Mouse (Mus musculus) stomach, embryonic 16.5 days (tissue): ENCODE measurements around the gene Bcat1. TPM values are rescaled to one million over a fixed set of nuclear protein-coding genes. Genes with fewer than 3 reads are reported as not detected.

ENCODE experiments used
- ATAC-seq: fragments of 200-750 bp; cut with Nextera tagmentation; 2 replicates; pipeline ENCODE4 v1.8.0; 2017; ENCODE audit warnings: moderate number of reproducible peaks, moderate TSS enrichment; ENCODE audit not compliant: insufficient read depth, low FRiP score
- H3K27ac ChIP-seq: fragments of 300-500 bp; sonication (generic); 2 replicates; pipeline ENCODE4 v1.5.1; 2014; ENCODE audit warnings: low read length
- H3K27me3 ChIP-seq: fragments of 300-500 bp; sonication (generic); 2 replicates; pipeline ENCODE4 v1.6.1; 2014; ENCODE audit warnings: low read length, control low read depth, mixed read lengths; ENCODE audit not compliant: control insufficient read depth, insufficient read depth
- H3K36me3 ChIP-seq: fragments of 300-500 bp; sonication (generic); 2 replicates; pipeline ENCODE4 v1.6.1; 2014; ENCODE audit warnings: low read length; ENCODE audit not compliant: control insufficient read depth, insufficient read depth
- H3K4me1 ChIP-seq: fragments of 300-500 bp; sonication (generic); 2 replicates; pipeline ENCODE4 v1.6.1; 2014; ENCODE audit warnings: low read length, control low read depth, mixed read lengths; ENCODE audit not compliant: control insufficient read depth, insufficient read depth
- H3K4me2 ChIP-seq: fragments of 300-500 bp; sonication (generic); 2 replicates; pipeline ENCODE4 v1.6.1; 2014; ENCODE audit warnings: low read depth, low read length, mixed read lengths
- H3K4me3 ChIP-seq: fragments of 300-500 bp; sonication (generic); replicated peaks from 2 replicates; pipeline ENCODE4 v1.5.1; 2014; ENCODE audit warnings: mild to moderate bottlenecking, low read length
- H3K9ac ChIP-seq: fragments of 300-500 bp; sonication (generic); 2 replicates; pipeline ENCODE4 v1.6.1; 2014; ENCODE audit warnings: low read length
- H3K9me3 ChIP-seq: fragments of 300-500 bp; sonication (generic); replicated peaks from 2 replicates; pipeline ENCODE4 v1.6.1; 2016; ENCODE audit warnings: low read length, control low read depth; ENCODE audit not compliant: control insufficient read depth
- WGBS: fragments of 180-500 bp; shearing (Covaris S2); extraction: QIAGEN DNeasy Blood & Tissue Kit; methylation state at CpG from one replicate; pipeline ENCODE4 v1.1.7; 2014; 5-methylcytosine and 5-hydroxymethylcytosine counted together
- polyA plus RNA-seq: library from polyadenylated mRNA; unstranded; fragments of >200 nt; fragmentation: Nextera tagmentation; extraction: Ambion mirVana; gene quantifications from 2 replicates; pipeline ENCODE4 v1.2.1, GENCODE M21; 2015

Gene Bcat1
- polyA plus RNA-seq, 1 experiment from 2014 or later, result 15.9 TPM

DNA sequence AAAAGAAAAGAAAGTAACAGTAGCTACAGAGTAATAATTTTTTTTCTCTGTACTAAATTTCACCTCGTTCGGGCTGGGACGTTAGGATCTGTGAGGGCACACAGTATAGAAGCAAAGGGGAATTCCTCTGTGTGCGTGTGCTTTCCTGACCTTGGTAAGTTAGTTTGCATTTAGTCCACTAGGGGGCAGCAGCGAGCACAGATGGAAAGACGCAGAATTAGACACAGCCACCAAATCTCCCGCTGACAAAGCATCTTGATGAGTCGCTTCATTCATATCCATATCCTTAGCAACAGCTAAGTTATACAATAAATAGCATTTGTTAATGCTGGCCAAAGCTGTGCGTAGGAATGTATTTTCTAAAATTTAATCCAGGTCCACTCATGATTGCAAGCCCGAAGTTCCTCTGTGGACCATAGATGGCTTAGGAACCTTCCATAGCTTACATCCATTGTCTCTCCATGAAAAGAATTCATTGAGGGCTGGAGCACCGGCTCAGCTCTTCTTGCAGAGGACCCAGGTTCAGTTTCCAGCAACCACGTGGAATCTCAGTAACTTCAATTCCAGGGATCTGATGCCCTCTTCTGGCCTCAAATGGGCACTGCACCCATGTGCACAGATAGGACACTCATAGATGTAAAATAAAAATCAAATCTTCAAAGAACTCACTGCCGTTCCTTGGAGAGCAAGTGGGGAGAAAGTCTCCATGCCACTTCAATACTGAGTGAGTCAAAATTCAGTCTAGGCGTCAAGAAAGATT lies 52.8 kb downstream of the Bcat1 start:
- H3K27ac ChIP-seq, result no peak overlapping the region
- H3K9ac ChIP-seq, result no peak overlapping the region
- 82% methylated on average over 14 of the region's 14 CpGs for WGBS
- H3K4me1 ChIP-seq, result no peaks in the 10 kb centered on the region
- H3K9me3 ChIP-seq, result peaks cover 5% of the 10 kb centered on the region; the same call in 1 of the 2 replicates
- no peak for ATAC-seq
- no peaks in the 10 kb centered on the region for H3K36me3 ChIP-seq
- H3K4me2 ChIP-seq, result no peak overlapping the region
- H3K4me3 ChIP-seq, result no peak overlapping the region
- H3K27me3 ChIP-seq, result no peaks in the 10 kb centered on the region

DNA sequence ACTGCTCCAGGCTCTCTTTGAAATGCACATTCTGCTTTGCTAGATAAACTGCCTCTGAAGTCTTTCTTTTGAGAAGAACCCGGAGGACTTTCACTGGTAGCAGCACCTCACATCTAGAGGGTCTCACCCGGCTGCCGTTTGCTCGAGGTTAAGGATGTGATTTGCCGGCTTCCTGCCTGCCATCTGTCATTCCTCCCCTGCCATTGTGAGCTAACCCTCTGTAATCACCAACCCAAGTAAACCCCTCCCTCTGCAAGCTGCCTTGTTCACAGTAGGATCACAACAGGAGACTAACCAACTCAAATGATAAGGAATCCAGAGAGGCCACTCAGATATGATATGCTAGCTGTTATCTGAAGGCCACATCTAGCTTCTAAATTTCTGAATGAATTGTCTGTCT lies 53.6 kb downstream of the Bcat1 start:
- no peak for ATAC-seq
- 43% methylated on average over 5 of the region's 5 CpGs for WGBS
- H3K36me3 ChIP-seq, result no peaks in the 10 kb centered on the region

DNA sequence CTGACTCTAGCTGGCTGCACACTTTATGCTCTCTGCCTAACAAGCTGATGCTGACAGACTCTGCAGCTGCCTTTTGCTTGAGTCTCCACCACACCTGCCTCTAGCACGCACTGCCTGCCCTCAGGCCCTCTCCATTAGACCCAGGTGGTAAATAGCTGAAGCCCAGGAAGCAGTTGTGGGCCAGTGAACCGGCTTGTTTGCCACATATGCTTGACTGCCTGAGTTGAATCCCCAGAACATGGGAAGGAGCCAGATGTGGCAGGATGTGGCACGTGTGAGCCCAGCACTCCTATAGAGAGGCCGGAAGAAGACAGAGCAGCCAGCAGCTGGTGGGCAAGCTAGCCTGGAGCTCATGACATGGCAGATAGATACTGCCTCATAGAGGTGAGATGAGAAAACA lies 55.4 kb downstream of the Bcat1 start:
- H3K4me2 ChIP-seq, result no peak overlapping the region
- H3K9me3 ChIP-seq, result peaks cover 5% of the 10 kb centered on the region; the same call in 1 of the 2 replicates
- no peaks in the 10 kb centered on the region for H3K4me1 ChIP-seq
- ATAC-seq, result no peak
- H3K4me3 ChIP-seq, result no peak overlapping the region
- no peaks in the 10 kb centered on the region for H3K36me3 ChIP-seq
- WGBS, result 88% methylated on average over 4 of the region's 4 CpGs
- H3K27me3 ChIP-seq, result no peaks in the 10 kb centered on the region
- H3K27ac ChIP-seq, result no peak overlapping the region
- H3K9ac ChIP-seq, result no peak overlapping the region

More for the DNA sequence above, 53.6 kb downstream of the Bcat1 start:
- Histone ChIP-seq H3K4me2 (no peak overlapping the region), H3K4me3 (no peak overlapping the region), H3K9me3 (peaks cover 5% of the 10 kb centered on the region; the same call in 1 of the 2 replicates), H3K4me1 (no peaks in the 10 kb centered on the region), H3K27ac (no peak overlapping the region), H3K9ac (no peak overlapping the region), H3K27me3 (no peaks in the 10 kb centered on the region)

DNA sequence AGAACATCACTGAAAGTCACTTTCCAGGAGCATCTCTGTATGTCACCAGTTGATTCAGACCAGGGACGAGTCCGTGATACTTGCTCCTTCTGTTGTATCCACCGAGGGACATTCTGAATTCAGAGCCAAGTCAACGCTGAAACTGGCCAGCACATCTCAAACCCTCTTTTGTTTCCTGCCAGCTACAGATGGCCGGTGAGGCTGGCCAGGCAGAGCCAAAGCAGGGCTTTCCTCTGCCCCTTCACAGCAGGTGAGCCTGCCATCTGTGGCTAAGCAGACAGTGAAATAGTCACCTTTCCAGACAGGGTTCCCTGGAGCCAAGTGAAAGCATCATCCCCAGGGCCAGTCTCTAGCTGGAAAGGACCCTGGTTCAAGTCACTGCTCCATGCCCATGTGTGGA lies 57.7 kb downstream of the Bcat1 start:
- no peaks in the 10 kb centered on the region for H3K27me3 ChIP-seq
- H3K9me3 ChIP-seq, result peaks cover 6% of the 10 kb centered on the region; the same call in 1 of the 2 replicates
- H3K4me2 ChIP-seq, result no peak overlapping the region
- H3K4me3 ChIP-seq, result no peak overlapping the region
- ATAC-seq, result no peak
- H3K27ac ChIP-seq, result no peak overlapping the region
- no peaks in the 10 kb centered on the region for H3K36me3 ChIP-seq
- H3K4me1 ChIP-seq, result no peaks in the 10 kb centered on the region
- 87% methylated on average over 5 of the region's 5 CpGs for WGBS
- no peak overlapping the region for H3K9ac ChIP-seq

DNA sequence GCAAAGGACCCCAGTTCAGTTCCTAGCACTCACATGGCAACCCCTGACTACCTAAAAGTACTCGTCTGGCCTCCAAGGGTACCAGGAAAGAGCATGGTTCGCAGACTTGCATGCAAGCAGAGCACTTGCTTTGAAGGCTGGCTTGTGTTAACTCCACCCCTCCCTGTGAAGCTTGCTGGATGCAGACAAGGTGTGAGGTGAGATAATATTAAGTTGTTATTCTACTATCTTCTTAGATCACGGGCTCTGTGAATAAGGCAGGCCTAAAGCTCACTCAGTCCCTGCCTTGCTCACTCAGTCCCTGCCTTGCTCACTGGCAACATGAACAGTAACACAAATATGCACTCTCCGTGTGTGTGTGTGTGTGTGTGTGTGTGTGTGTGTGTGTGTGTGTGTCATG lies 58.5 kb downstream of the Bcat1 start:
- ATAC-seq, result no peak
- 0 out of 2 replicates have a peak, but pooled peaks cover 2% of the 10 kb centered on the region for H3K9me3 ChIP-seq
- no peaks in the 10 kb centered on the region for H3K27me3 ChIP-seq
- H3K4me1 ChIP-seq, result no peaks in the 10 kb centered on the region
- no peak overlapping the region for H3K9ac ChIP-seq
- no peak overlapping the region for H3K27ac ChIP-seq
- H3K4me2 ChIP-seq, result no peak overlapping the region
- 83% methylated on average over 4 of the region's 4 CpGs for WGBS
- no peaks in the 10 kb centered on the region for H3K36me3 ChIP-seq
- H3K4me3 ChIP-seq, result no peak overlapping the region

DNA sequence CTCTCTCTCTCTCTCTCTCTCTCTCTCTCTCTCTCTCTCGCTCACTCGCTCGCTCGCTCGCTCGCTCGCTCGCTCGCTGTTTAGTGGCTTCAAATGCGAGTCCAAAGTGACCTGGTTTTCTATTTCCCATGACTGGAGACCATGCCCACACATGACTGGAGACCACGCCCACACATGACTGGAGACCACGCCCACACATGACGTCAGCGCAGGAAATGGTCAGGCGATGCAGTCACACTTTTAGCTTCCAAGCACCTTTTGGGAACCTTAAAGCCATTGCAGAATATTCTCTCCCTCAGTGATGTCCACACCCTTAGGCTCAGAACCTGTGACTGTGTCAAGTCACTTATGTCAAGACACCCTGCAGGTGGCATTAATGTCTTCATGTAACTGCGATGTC lies 59.3 kb downstream of the Bcat1 start:
- H3K4me3 ChIP-seq, result no peak overlapping the region
- ATAC-seq, result no peak
- H3K4me2 ChIP-seq, result no peak overlapping the region
- WGBS, result 94% methylated on average over 16 of the region's 16 CpGs
- H3K36me3 ChIP-seq, result no peaks in the 10 kb centered on the region
- H3K9ac ChIP-seq, result no peak overlapping the region
- no peaks in the 10 kb centered on the region for H3K4me1 ChIP-seq
- no peaks in the 10 kb centered on the region for H3K27me3 ChIP-seq
- no peak overlapping the region for H3K27ac ChIP-seq
- 0 out of 2 replicates have a peak, but pooled peaks cover 2% of the 10 kb centered on the region for H3K9me3 ChIP-seq

DNA sequence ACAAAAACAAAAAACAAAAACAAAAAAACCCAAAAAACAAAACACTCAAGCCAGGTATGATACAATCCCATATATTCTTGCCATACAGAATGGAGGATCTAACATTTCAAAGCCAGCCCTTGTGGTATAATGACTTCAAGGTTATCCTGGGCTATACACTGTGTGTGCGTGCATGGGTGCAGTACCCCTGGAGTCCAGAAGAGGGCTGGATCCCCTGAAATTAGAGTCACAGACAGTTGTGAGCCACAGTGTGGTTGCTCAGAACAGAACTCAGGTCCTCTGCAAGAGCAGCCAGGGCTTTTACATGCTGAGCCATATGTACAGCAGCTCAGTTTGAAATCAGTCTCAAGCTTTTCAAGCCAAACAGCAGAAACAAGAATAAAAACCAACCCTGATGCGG lies 61.0 kb downstream of the Bcat1 start:
- 0 out of 2 replicates have a peak, but pooled peaks cover 2% of the 10 kb centered on the region for H3K9me3 ChIP-seq
- no peak for ATAC-seq
- H3K4me1 ChIP-seq, result no peaks in the 10 kb centered on the region
- WGBS, result 88% methylated on average over 2 of the region's 2 CpGs
- no peak overlapping the region for H3K27ac ChIP-seq
- H3K36me3 ChIP-seq, result no peaks in the 10 kb centered on the region
- no peak overlapping the region for H3K9ac ChIP-seq
- H3K27me3 ChIP-seq, result no peaks in the 10 kb centered on the region
- H3K4me3 ChIP-seq, result no peak overlapping the region
- H3K4me2 ChIP-seq, result no peak overlapping the region

DNA sequence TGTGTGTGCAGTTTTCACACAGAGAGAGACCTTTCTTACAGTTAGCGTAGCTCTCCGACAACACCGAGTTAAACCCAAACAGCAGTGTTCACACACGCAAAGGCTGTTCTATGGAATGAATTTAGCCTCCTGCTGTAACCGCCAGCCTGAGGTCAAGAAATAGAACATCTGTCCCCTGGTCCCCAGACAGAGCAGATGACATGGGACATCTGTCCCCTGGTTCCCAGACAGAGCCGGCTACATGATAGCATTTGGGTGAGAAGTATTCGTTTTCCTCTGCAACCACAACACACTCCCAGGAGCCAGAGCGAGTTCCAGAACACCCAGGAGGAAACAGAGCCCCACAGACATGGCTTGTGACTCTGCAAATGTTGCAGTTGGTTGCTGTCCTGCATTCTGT lies 63.3 kb downstream of the Bcat1 start:
- 48% methylated on average over 8 of the region's 8 CpGs for WGBS

DNA sequence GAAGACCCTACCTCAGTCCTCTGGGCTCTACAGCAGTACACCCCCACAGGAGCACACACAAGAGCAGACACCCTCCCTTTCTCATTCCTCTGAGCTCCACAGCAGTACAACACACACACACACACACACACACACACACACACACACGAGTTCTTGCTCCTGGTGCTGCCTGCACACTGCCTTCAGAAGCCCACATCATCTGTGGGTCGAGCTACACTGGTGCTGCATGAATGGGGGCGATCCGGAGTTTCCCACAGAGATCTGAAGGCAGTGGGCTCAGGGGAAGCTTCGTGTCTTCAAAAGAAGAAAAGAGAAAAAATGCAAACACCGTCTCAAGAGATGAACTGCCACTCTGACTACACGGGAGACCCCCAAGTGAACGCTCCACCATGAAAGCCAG lies 64.8 kb downstream of the Bcat1 start:
- H3K36me3 ChIP-seq, result no peaks in the 10 kb centered on the region
- 81% methylated on average over 8 of the region's 8 CpGs for WGBS
- H3K9me3 ChIP-seq, result 0 out of 2 replicates have a peak, but pooled peaks cover 2% of the 10 kb centered on the region
- H3K4me3 ChIP-seq, result no peak overlapping the region
- H3K4me2 ChIP-seq, result no peak overlapping the region
- no peak overlapping the region for H3K9ac ChIP-seq
- no peaks in the 10 kb centered on the region for H3K27me3 ChIP-seq
- ATAC-seq, result no peak
- no peaks in the 10 kb centered on the region for H3K4me1 ChIP-seq
- no peak overlapping the region for H3K27ac ChIP-seq

More for the DNA sequence above, 63.3 kb downstream of the Bcat1 start:
- no peaks in the 10 kb centered on the region for H3K27me3 ChIP-seq
- H3K4me2 ChIP-seq, result no peak overlapping the region
- no peaks in the 10 kb centered on the region for H3K36me3 ChIP-seq
- H3K9ac ChIP-seq, result no peak overlapping the region
- H3K9me3 ChIP-seq, result 0 out of 2 replicates have a peak, but pooled peaks cover 2% of the 10 kb centered on the region
- no peaks in the 10 kb centered on the region for H3K4me1 ChIP-seq
- H3K27ac ChIP-seq, result no peak overlapping the region
- peak; percentile 52; the same call in 1 of the 2 replicates for ATAC-seq
- H3K4me3 ChIP-seq, result no peak overlapping the region
